Mouse (Mus musculus): ENCODE measurements around the gene Erc2. TPM values are rescaled to one million over a fixed set of nuclear protein-coding genes. Genes with fewer than 3 reads are reported as not detected.

The Erc2 gene
- total and polyA plus RNA-seq, 3 experiments = not detected

- H3K9me3 ChIP-seq (replicated peaks; ENCODE audit: low read length) = peaks cover 80% of the 10 kb centered on the region
- DNase-seq (ENCODE audit: extremely low read depth) = no peak
- H3K4me2 ChIP-seq (ENCODE audit: insufficient read depth, low read depth, poor library complexity, severe bottlenecking) = no peak overlapping the region
- H3K4me3 ChIP-seq (replicated peaks in 1 of 3; ENCODE audit: low read depth in 2 of 3, low read length in 2 of 3, poor library complexity in 1 of 3) = no peak overlapping the region
- H3K9ac ChIP-seq (ENCODE audit: insufficient read depth, low read depth) = no peak overlapping the region
- in situ Hi-C loops (cut with MboI; ENCODE audit: low pct_ligation_motif_present, low pct_unique_long_range_greater_than_20kb, low sequenced_read_pairs) = no loop called here
- no peak overlapping the region for H3K27ac ChIP-seq (ENCODE audit: insufficient read depth, low read depth)
- TF ChIP-seq MYC (IDR thresholded peaks at IDR 0.05; ENCODE audit: low read depth, low read length) = no peak
- no peak for TF ChIP-seq E2F4 (IDR thresholded peaks at IDR 0.05; ENCODE audit: insufficient replicate concordance, low read depth, low read length)
- no peak for TF ChIP-seq ETS1 (conservative IDR thresholded peaks at IDR 0.05; ENCODE audit: low read depth, low read length)
- TF ChIP-seq UBTF (IDR thresholded peaks at IDR 0.05; ENCODE audit: low read depth, low read length) = no peak
- TF ChIP-seq CHD2 (IDR thresholded peaks at IDR 0.05; ENCODE audit: low read length) = no peak
- no peak for TF ChIP-seq IRF4 (IDR thresholded peaks at IDR 0.05; ENCODE audit: low read depth, low read length)
- no peak for TF ChIP-seq POLR2A (IDR thresholded peaks at IDR 0.05; ENCODE audit: low read depth, low read length)
- TF ChIP-seq ZKSCAN1 (IDR thresholded peaks at IDR 0.05; ENCODE audit: borderline replicate concordance, low read depth, low read length) = no peak
- TF ChIP-seq TCF12 (IDR thresholded peaks at IDR 0.05; ENCODE audit: low read depth, low read length) = no peak
- no peak for TF ChIP-seq USF2 (conservative IDR thresholded peaks at IDR 0.05; ENCODE audit: low read depth, low read length)
- TF ChIP-seq MAZ (IDR thresholded peaks at IDR 0.05; ENCODE audit: low read depth, low read length) = no peak
- no peak for TF ChIP-seq RCOR1 (conservative IDR thresholded peaks at IDR 0.05; ENCODE audit: low read depth, low read length)
- TF ChIP-seq GABPA (IDR thresholded peaks at IDR 0.05; ENCODE audit: insufficient replicate concordance, low read depth, low read length) = no peak
- no peak for TF ChIP-seq POLR2AphosphoS2 (IDR thresholded peaks at IDR 0.05; ENCODE audit: low read depth, low read length)
- no peak for TF ChIP-seq NELFE (IDR thresholded peaks at IDR 0.05; ENCODE audit: low read depth, low read length)
- TF ChIP-seq MEF2A (IDR thresholded peaks at IDR 0.05; ENCODE audit: borderline replicate concordance, low read depth, low read length) = no peak
- no peak for TF ChIP-seq ZC3H11A (IDR thresholded peaks at IDR 0.05; ENCODE audit: low read depth, low read length)
- no peak for TF ChIP-seq EP300 (IDR thresholded peaks at IDR 0.05; ENCODE audit: low read length)
- H3K4me1 ChIP-seq (ENCODE audit: control insufficient read depth in 1 of 2, insufficient read depth in 2 of 2) = no peaks in the 10 kb centered on the region
- dilution Hi-C loops (cut with MboI; ENCODE audit: extremely low pct_ligation_motif_present, extremely low pct_unique_long_range_greater_than_20kb, low sequenced_read_pairs) = no loop called here
- no peaks in the 10 kb centered on the region for H3K79me2 ChIP-seq (replicated peaks; ENCODE audit: control insufficient read depth, extremely low read depth, insufficient read depth, poor library complexity, severe bottlenecking)
- no peaks in the 10 kb centered on the region for H3K27me3 ChIP-seq (replicated peaks)
- H3K36me3 ChIP-seq (replicated peaks in 1 of 2; ENCODE audit: control insufficient read depth in 1 of 2, insufficient read depth in 1 of 2, low read length in 1 of 2) = no peaks in the 10 kb centered on the region
Observed at GRCm38 (mm10) chr14:28280376-28280775, 658.1 kb downstream of the Erc2 start.

- DNase-seq (ENCODE audit: extremely low read depth) = no peak
- H3K9me3 ChIP-seq (replicated peaks; ENCODE audit: low read length) = peaks cover 75% of the 10 kb centered on the region
- H3K79me2 ChIP-seq (replicated peaks; ENCODE audit: control insufficient read depth, extremely low read depth, insufficient read depth, poor library complexity, severe bottlenecking) = no peaks in the 10 kb centered on the region
- H3K9ac ChIP-seq (ENCODE audit: insufficient read depth, low read depth) = no peak overlapping the region
- no peak overlapping the region for H3K27ac ChIP-seq (ENCODE audit: insufficient read depth, low read depth)
- no peaks in the 10 kb centered on the region for H3K36me3 ChIP-seq (replicated peaks in 1 of 2; ENCODE audit: control insufficient read depth in 1 of 2, insufficient read depth in 1 of 2, low read length in 1 of 2)
- in situ Hi-C loops (cut with MboI; ENCODE audit: low pct_ligation_motif_present, low pct_unique_long_range_greater_than_20kb, low sequenced_read_pairs) = no loop called here
- dilution Hi-C loops (cut with MboI; ENCODE audit: extremely low pct_ligation_motif_present, extremely low pct_unique_long_range_greater_than_20kb, low sequenced_read_pairs) = no loop called here
- H3K4me3 ChIP-seq (replicated peaks in 1 of 3; ENCODE audit: low read depth in 2 of 3, low read length in 2 of 3, poor library complexity in 1 of 3) = no peak overlapping the region
- TF ChIP-seq USF2 (conservative IDR thresholded peaks at IDR 0.05; ENCODE audit: low read depth, low read length) = no peak
- no peak for TF ChIP-seq MAX (IDR thresholded peaks at IDR 0.05; ENCODE audit: low read length)
- TF ChIP-seq ELF1 (IDR thresholded peaks at IDR 0.05; ENCODE audit: low read depth, low read length) = no peak
- H3K27me3 ChIP-seq (replicated peaks) = no peaks in the 10 kb centered on the region
- H3K4me1 ChIP-seq (ENCODE audit: control insufficient read depth in 1 of 2, insufficient read depth in 2 of 2) = no peaks in the 10 kb centered on the region
- no peak overlapping the region for H3K4me2 ChIP-seq (ENCODE audit: insufficient read depth, low read depth, poor library complexity, severe bottlenecking)
Observed at GRCm38 (mm10) chr14:28283319-28284095, 661.3 kb downstream of the Erc2 start.

Measured in CH12.LX (cell line).